Mouse (Mus musculus): ENCODE data around the gene Ccdc174.
"Not testable (repeated sequence)": the region's sequence is repeated elsewhere in the genome, so short reads cannot be mapped to it uniquely, and the experiment has no call there.

The Ccdc174 gene

GRCm38 (mm10) chr6:91877885-91878651 lies at the start of gene Ccdc174:
Gene Ccdc174, plus strand, starts transcription at chr6:91878053.
- DNase-seq (ENCODE audit: low spot score in 2 of 2): peak; percentile 84 to 89

- no peak for DNase-seq (ENCODE audit: low spot score in 2 of 2)
Observed at GRCm38 (mm10) chr6:91832863-91833440, 44.9 kb upstream of the Ccdc174 start.

- peak; percentile 26 to 75 for DNase-seq (ENCODE audit: low spot score in 2 of 2)
Observed at GRCm38 (mm10) chr6:91839010-91839871, 38.6 kb upstream of the Ccdc174 start.

GRCm38 (mm10) chr6:91842897-91843627 lies 34.8 kb upstream of the Ccdc174 start:
- DNase-seq (ENCODE audit: low spot score in 2 of 2): no peak

- DNase-seq (ENCODE audit: low spot score in 2 of 2): no peak
Observed at GRCm38 (mm10) chr6:91843628-91844153, 34.2 kb upstream of the Ccdc174 start.

- no peak for DNase-seq (ENCODE audit: low spot score in 2 of 2)
Observed at GRCm38 (mm10) chr6:91852550-91852949, 25.3 kb upstream of the Ccdc174 start.

GRCm38 (mm10) chr6:91858339-91858738 lies 19.5 kb upstream of the Ccdc174 start:
- DNase-seq (ENCODE audit: low spot score in 2 of 2): no peak

- DNase-seq (ENCODE audit: low spot score in 2 of 2): no peak
Observed at GRCm38 (mm10) chr6:91862848-91863247, 15.0 kb upstream of the Ccdc174 start.

- no peak for DNase-seq (ENCODE audit: low spot score in 2 of 2)
Observed at GRCm38 (mm10) chr6:91864595-91864994, 13.3 kb upstream of the Ccdc174 start.

- DNase-seq (ENCODE audit: low spot score in 2 of 2): peak in 1 of 2 experiments; percentile 44
Observed at GRCm38 (mm10) chr6:91865601-91866000, 12.3 kb upstream of the Ccdc174 start.

- no peak for DNase-seq (ENCODE audit: low spot score in 2 of 2)
Observed at GRCm38 (mm10) chr6:91868091-91868490, 9.8 kb upstream of the Ccdc174 start.

- DNase-seq (ENCODE audit: low spot score in 2 of 2): no peak
Observed at GRCm38 (mm10) chr6:91872781-91873180, 5.1 kb upstream of the Ccdc174 start.

- no peak for DNase-seq (ENCODE audit: low spot score in 2 of 2)
Observed at GRCm38 (mm10) chr6:91883859-91884258, 6.0 kb downstream of the Ccdc174 start.

- DNase-seq (ENCODE audit: low spot score in 2 of 2): no peak
Observed at GRCm38 (mm10) chr6:91889255-91889906, 11.5 kb downstream of the Ccdc174 start.

- no peak for DNase-seq (ENCODE audit: low spot score in 2 of 2)
Observed at GRCm38 (mm10) chr6:91890615-91891014, 12.8 kb downstream of the Ccdc174 start.

GRCm38 (mm10) chr6:91891776-91892175 lies 13.9 kb downstream of the Ccdc174 start:
- DNase-seq (ENCODE audit: low spot score in 2 of 2): no peak

- DNase-seq (ENCODE audit: low spot score in 2 of 2): no peak
Observed at GRCm38 (mm10) chr6:91896783-91897182, 18.9 kb downstream of the Ccdc174 start.

- DNase-seq (ENCODE audit: low spot score in 2 of 2): peak; percentile 46 to 83
Observed at GRCm38 (mm10) chr6:91901505-91901904, 23.7 kb downstream of the Ccdc174 start.

- DNase-seq (ENCODE audit: low spot score in 2 of 2): not testable (repeated sequence)
Observed at GRCm38 (mm10) chr6:91902509-91902908, 24.7 kb downstream of the Ccdc174 start, which contains the start of gene 4930590J08Rik. Gene 4930590J08Rik, plus strand, starts transcription at chr6:91902809.

- DNase-seq (ENCODE audit: low spot score in 2 of 2): no peak
Observed at GRCm38 (mm10) chr6:91914011-91914410, 36.2 kb downstream of the Ccdc174 start.

- DNase-seq (ENCODE audit: low spot score in 2 of 2): no peak
Observed at GRCm38 (mm10) chr6:91917286-91917685, 39.4 kb downstream of the Ccdc174 start.
